Mouse (Mus musculus) adrenal gland, adult 10 weeks (tissue): Measurements from ENCODE around the gene Arhgdib. TPM values are rescaled to one million over a fixed set of nuclear protein-coding genes. Genes with fewer than 3 reads are reported as not detected.

Source experiments
- polyA plus RNA-seq: library from polyadenylated mRNA; stranded (reverse); fragments of 350-450 nt; fragmentation: Illumina TruSeq; extraction: RNeasy Lipid Tissue Mini Kit (QIAGEN cat#74804); gene quantifications from one replicate; pipeline ENCODE4 v1.2.3, GENCODE M21; 2014; ENCODE audit warnings: low read depth, low replicate concordance

Gene Arhgdib
- 21.1 TPM for polyA plus RNA-seq

DNA sequence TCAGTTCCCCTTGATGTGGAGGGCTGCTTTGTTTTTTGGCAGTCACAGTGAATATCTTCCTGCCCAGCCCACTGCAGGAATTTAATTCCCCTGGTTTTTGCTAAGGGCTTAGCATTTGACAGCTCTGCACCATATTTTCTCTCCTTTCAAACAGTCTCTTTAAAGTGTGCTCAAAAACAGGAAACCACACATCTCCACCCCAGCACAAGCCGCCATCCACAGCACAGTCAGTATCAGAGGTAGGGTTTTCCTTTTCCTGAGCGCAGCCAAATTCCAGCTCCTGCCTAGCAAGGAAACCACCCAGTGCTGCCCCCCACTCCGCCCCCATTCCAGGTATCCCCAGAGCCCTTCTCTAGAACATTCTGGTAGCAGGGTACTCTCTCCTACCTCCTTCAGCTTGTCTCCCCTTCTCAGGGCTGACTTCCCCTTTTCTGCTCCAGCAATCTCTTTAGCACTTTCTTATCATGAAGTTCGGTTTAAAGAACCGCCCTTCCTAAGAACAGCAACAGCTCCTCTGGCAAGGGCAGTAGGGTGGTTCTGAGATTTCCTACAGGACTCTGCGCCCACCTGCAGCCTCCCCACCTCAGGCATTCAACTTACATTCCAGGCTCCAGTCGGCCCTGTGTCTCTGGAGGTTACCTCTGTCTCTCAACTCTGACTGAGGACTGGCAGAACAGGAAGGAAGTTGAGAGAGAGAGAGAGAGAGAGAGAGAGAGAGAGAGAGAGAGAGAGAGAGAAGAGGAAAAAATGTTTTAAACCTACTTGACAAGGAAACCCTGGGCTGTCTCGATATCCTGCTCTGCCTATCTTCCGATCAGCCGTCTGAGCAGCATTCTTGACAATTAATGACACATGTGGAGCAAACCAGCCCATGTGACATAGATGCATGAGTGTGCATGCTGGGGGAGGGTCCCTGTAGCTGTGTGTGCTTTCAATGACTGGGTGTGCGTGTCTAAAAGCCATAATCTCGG lies at the start of gene Arhgdib:
Gene Arhgdib, minus strand, starts transcription at position 849 of the 971 bp plus-strand sequence.

DNA sequence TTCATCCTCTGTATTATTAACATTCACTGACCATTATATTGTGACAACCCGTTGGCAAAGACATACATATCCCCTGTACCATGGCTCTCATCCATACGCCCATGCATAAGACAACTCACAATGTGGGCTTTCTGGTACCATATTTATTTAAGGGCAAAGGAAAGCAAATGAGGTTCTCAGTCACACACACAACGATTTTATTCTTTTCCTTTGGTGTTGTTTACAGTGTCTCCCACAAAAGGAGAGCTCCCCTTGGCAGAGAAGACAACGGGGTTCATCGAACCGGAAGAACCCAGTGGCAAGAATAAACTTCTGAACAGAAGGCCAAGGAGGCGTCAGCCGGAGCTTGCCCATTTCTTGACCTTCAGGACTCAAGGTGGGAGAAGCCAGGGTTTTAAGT lies 18.2 kb downstream of the Arhgdib start, which contains the start of gene Pde6h:
Gene Pde6h, plus strand, starts transcription at position 301 of the 400 bp plus-strand sequence.

DNA sequence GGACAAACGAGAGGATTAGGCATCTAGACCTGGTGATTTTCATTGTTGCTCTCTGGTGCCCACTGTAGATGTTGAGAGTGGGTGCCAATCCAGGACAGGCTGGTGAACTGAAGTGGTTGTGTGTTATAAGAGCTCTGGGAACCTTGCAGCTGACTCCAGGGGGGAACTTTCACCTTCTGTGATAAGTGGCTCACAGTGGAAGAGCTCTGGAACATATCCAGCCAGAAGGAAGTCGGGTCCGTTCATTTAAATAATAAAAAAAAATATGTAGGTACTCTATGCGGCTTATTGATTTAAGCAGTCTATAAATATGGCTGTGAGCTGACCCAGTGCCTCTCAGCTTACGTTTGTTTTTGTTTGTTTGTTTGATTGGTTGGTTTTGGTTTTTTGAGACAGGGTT lies 19.6 kb downstream of the Arhgdib start, which contains the start of gene Erp27:
Gene Erp27, minus strand, starts transcription at position 101 of the 400 bp plus-strand sequence.

DNA sequence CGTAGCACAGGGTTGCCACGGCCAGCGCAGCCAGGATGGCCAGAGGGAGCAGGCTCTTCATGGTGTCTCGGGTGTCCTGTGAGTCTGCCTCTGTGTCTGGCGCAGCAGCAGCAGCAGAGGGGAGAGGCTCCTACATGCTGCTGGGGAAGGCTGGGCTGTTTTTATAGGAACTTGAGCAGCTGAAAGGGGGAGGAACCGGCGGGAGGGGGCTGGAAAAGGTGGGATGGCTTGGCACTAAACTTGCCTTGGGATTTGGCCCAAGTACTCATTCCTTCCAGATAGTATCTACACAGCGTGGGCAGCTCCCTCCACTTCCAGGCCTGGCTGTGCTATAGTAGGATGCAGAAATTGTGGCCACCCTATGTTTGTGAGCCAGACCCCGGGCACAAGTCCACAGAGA lies 66.0 kb downstream of the Arhgdib start, which contains the start of gene Mgp:
Gene Mgp, minus strand, starts transcription at position 154 of the 400 bp plus-strand sequence.

Other genes starting within 250 kb of the Arhgdib start
- gene Gucy2c, start 160.1 kb downstream of the Arhgdib start, polyA plus RNA-seq = not detected
- gene Hist4h4, start 137.5 kb downstream of the Arhgdib start, polyA plus RNA-seq = not detected
- 11.4 TPM for gene H2afj, start 133.7 kb downstream of the Arhgdib start, polyA plus RNA-seq
- gene BC049715, start 114.3 kb downstream of the Arhgdib start, polyA plus RNA-seq = 0.70 TPM
- 102 TPM for gene Wbp11, start 113.7 kb downstream of the Arhgdib start, polyA plus RNA-seq
- gene Smco3, start 106.4 kb downstream of the Arhgdib start, polyA plus RNA-seq = 0.93 TPM
- gene Art4, start 84.2 kb downstream of the Arhgdib start, polyA plus RNA-seq = 4.3 TPM
- 110 TPM for gene Mgp, start 66.1 kb downstream of the Arhgdib start, polyA plus RNA-seq
- not detected for gene Erp27, start 19.7 kb downstream of the Arhgdib start, polyA plus RNA-seq
- gene Pde6h, start 18.1 kb downstream of the Arhgdib start, polyA plus RNA-seq = not detected
- gene Rerg, start 228.6 kb upstream of the Arhgdib start, polyA plus RNA-seq = 289 TPM